Mouse (Mus musculus) liver, postnatal 0 days (tissue): Measurements from ENCODE around the gene Gm20441.

Experiments used
- CTCF ChIP-seq: sonication (generic); IDR thresholded peaks from 2 replicates; pipeline ENCODE4 v1.5.1; 2016; ENCODE audit warnings: antibody characterized with exemption, low read depth
- EP300 ChIP-seq: IDR thresholded peaks from 2 replicates; pipeline ENCODE4 v1.6.1; 2016; ENCODE audit warnings: antibody characterized with exemption, low read depth, mild to moderate bottlenecking

- no peak for TF ChIP-seq CTCF
- no peak for TF ChIP-seq EP300
Observed at GRCm38 (mm10) chr10:75798176-75798696, 17.5 kb upstream of the Gm20441 start, which contains the start of gene Gstt1.
